Mouse (Mus musculus) frontal cortex, postnatal 25 days (tissue): ENCODE measurements around the gene Ric8b.

Source experiments
- DNase-seq, 2 experiments: peaks; one replicate each; pipeline ENCODE4 v3.0.0; 2022; ENCODE audit warnings: low spot score in 2 of 2

Ric8b gene

DNA sequence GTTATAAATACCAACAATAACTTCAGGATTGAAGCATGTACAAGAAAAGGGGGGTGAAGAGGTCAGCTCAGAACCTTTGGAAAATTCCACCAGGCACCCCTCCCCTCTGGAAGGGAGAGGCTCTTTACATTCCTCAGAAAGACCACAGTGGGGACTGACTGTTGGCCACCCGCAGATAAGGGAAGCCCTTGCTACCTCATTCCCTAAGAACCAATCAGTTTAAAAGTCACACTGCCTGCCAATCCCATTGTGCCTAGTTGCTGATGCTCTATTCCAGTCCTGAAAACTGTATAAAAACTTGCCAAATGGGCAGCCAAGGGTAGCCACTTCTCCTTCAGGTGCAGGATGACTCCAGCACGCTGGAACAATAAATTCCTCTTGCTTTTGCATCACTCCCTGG lies 137.5 kb downstream of the Ric8b start:
- no peak for DNase-seq
